Mouse (Mus musculus): ENCODE measurements around the gene Phf10. TPM values are rescaled to one million over a fixed set of nuclear protein-coding genes. Genes with fewer than 3 reads are reported as not detected.
"Not testable (repeated sequence)": the region's sequence is repeated elsewhere in the genome, so short reads cannot be mapped to it uniquely, and the experiment has no call there.

Gene Phf10
- total RNA-seq, 2 experiments from 2014 or later, result 62.7 to 71.4 TPM

GRCm38 (mm10) chr17:14943009-14943728 lies 17.9 kb downstream of the Phf10 start, which contains the start of the genes Wdr27 and 1600012H06Rik:
Gene Wdr27 (minus strand): TSS chr17:14943158.
Gene 1600012H06Rik (plus strand): TSS chr17:14943184.
- peak; percentile 99 for DNase-seq

GRCm38 (mm10) chr17:14942181-14942580 lies 18.9 kb downstream of the Phf10 start:
- DNase-seq, result not testable (repeated sequence)

GRCm38 (mm10) chr17:14935841-14936605 lies 25.1 kb downstream of the Phf10 start:
- no peak for DNase-seq

- not testable (repeated sequence) for DNase-seq
Observed at GRCm38 (mm10) chr17:14935280-14935679, 25.8 kb downstream of the Phf10 start.

- DNase-seq, result no peak
Observed at GRCm38 (mm10) chr17:14931469-14931868, 29.6 kb downstream of the Phf10 start.

- no peak for DNase-seq
Observed at GRCm38 (mm10) chr17:14930697-14931096, 30.4 kb downstream of the Phf10 start.

GRCm38 (mm10) chr17:14928631-14929030 lies 32.4 kb downstream of the Phf10 start:
- no peak for DNase-seq

GRCm38 (mm10) chr17:14927644-14928218 lies 33.3 kb downstream of the Phf10 start:
- DNase-seq, result no peak

GRCm38 (mm10) chr17:14921582-14921981 lies 39.5 kb downstream of the Phf10 start:
- DNase-seq, result no peak

- DNase-seq, result no peak
Observed at GRCm38 (mm10) chr17:14917866-14918265, 43.2 kb downstream of the Phf10 start.

GRCm38 (mm10) chr17:14914401-14914800 lies 46.7 kb downstream of the Phf10 start:
- DNase-seq, result no peak

- DNase-seq, result no peak
Observed at GRCm38 (mm10) chr17:14912981-14913380, 48.1 kb downstream of the Phf10 start.

GRCm38 (mm10) chr17:14912420-14912819 lies 48.7 kb downstream of the Phf10 start:
- no peak for DNase-seq

GRCm38 (mm10) chr17:14910771-14911170 lies 50.3 kb downstream of the Phf10 start:
- no peak for DNase-seq

GRCm38 (mm10) chr17:14909331-14909730 lies 51.7 kb downstream of the Phf10 start:
- DNase-seq, result no peak

GRCm38 (mm10) chr17:14907136-14907535 lies 53.9 kb downstream of the Phf10 start:
- no peak for DNase-seq

- DNase-seq, result no peak
Observed at GRCm38 (mm10) chr17:14906611-14907010, 54.5 kb downstream of the Phf10 start.

GRCm38 (mm10) chr17:14904637-14905265 lies 56.3 kb downstream of the Phf10 start:
- DNase-seq, result peak; percentile 64

- no peak for DNase-seq
Observed at GRCm38 (mm10) chr17:14904206-14904605, 56.9 kb downstream of the Phf10 start.

- DNase-seq, result no peak
Observed at GRCm38 (mm10) chr17:14903212-14903611, 57.9 kb downstream of the Phf10 start.

- no peak for DNase-seq
Observed at GRCm38 (mm10) chr17:14898972-14899371, 62.1 kb downstream of the Phf10 start.

GRCm38 (mm10) chr17:14895058-14895457 lies 66.0 kb downstream of the Phf10 start:
- DNase-seq, result not testable (repeated sequence)

All from gastrocnemius, postnatal 10 days (tissue).